Mouse (Mus musculus) liver (tissue): Measurements from ENCODE around the gene Smim22.
A peak's percentile ranks its signal among the peaks of the same experiment; 100 is the strongest.

Source experiments
- DNase-seq: peaks from one replicate; pipeline ENCODE4 v3.0.0-alpha.2; 2020; ENCODE audit warnings: mixed read lengths

Gene Smim22

DNA sequence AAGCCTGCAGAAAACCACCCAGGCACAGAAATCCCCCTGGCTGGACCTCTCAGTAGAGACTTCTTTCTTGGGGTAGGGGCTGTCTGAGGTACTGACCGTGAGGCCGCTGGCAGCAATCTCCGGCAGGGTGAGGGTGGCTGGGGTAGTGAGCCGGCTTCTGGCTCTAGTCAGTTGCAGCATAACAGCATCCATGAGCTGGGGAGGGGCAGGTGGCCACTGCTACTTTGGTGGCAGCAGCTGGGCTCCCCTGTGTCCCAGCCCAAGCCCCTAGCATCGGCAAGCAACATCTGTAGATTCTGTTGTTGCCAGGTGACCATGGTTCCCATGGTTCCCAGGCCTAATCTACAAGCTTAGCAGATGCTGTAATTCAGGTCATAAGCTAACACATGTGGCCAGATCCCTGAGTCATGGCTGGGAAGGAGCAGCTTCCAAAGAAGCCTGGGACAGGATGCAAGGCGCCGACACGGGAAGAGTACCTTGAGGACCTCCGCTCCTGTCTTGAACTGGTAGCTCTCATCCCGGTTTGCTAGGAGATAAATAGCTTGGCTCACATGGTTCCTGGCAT, 3.4 kb downstream of the Smim22 start:
- no peak for DNase-seq

- DNase-seq, result no peak
These were observed 4.2 kb downstream of the Smim22 start for GRCm38 (mm10) chr16:5011285-5011684.

- peak; percentile 45 for DNase-seq
These were observed 5.2 kb downstream of the Smim22 start for GRCm38 (mm10) chr16:5012036-5013005.

DNA sequence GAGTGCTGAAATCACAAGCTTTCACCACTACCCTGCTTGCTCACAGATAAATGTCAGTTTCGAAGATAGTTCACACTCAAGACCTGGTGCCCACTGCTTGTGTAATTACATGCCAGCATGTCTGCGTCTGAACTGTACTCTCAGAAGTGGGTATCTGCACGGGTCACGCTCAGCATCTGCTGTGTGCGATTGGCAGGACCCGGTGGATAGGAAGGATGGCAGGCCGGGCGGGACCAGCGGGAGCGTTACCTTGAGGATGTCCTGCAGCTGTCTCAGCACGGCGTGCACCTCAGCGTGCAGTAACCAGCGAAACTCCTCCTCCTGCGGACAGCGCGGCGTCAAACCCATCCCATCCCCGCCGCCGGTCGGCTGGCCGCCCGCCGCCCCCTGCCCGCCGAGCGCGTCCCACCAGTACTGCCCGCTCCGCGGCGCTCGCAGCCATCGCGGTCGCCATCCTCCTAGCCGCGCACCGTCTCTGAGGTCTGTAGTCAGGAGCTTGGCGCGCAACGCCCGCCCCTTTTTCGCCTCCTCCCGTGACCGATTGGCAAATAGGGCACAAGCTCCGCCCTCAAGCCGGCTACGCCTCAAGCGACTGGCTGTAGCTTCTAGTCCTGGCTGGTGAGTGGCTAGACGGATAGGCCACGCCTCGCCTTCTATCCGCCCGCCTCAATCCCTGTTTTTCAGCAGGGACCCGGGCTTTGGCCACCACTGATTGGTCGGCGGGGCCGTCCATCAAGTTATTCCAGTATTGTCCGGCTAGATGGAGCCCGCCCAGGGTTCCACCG, 6.2 kb downstream of the Smim22 start, which contains the start of gene Rogdi:
Rogdi (minus strand) TSS at position 500 of the 785 bp plus-strand sequence.
- DNase-seq, result peak; percentile 99

DNA sequence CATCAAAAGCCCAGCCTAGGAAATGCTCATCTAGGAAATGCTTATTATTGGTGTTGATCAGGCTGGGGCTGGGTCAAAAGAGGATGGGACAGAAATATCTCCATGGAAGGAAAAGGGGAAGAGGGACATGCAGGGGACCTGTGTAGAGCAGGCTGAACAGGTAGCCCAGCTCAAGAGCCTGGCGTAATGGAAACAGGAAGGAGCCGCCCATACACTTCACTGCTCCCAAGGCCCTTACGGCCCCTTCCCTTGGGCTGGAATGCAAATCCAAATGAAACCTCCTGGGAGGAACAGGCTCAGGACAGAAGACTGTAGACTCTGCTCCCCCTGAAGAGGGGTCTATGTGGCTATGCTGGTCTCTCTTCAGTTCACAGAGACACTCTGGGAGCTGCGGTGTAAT, 7.5 kb downstream of the Smim22 start:
- no peak for DNase-seq

DNA sequence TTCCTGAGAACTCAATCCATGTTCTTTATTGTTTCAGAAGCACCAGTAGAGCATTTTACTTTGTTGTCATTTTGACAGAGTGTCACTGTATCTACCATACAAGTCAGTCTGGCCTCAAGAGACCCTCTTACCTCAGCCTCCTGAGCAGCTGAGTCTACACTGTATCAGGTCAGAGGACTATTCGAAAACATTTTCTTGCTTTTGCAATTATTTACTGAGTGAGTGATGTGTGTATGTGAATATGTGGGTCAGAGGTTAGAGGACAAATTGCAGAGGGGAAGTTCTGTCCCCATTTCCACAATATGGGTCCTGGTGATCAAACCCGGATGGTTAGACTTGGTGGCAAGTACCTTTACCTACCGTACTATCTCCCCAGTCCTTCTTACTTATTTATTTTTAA, 16.9 kb downstream of the Smim22 start:
- DNase-seq, result no peak

DNA sequence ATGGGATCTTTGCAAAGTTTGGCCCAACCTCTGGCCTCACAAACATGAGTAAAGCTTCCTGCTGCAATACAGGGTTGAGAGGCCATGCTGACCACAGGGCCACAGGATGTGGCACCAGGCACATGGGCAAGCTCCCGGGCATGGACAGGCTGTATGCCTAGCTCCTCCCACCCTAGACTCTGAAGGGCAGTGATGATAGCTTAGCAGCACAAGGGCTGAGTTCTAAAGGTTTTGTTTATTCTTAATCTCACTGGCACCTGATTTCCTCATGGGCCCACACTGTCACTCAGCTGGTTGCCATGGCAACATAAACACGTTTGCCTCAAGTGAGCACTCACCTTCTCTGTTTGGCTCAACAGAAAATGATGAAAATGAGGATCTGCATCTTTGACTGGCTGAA, 22.8 kb downstream of the Smim22 start:
- DNase-seq, result no peak

DNA sequence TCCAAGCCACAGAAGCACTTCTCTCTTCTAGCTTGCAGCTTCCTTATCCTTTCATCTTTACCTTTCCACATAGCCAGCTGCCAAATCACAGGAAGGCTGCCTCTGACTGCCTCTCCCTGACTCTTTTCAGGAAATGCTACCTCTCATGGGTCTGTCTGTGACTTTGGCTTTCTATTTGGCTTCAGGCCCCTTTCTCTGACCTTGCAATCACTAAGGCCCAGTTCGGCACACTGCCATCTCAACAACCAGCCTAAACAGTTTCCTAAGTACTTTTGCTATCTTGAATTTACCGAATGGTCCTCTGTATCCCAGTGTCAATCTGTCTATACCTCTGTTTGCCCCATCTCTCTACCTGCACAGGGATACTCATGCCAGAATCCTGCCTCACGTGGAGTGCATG, 28.5 kb downstream of the Smim22 start:
- no peak for DNase-seq

DNA sequence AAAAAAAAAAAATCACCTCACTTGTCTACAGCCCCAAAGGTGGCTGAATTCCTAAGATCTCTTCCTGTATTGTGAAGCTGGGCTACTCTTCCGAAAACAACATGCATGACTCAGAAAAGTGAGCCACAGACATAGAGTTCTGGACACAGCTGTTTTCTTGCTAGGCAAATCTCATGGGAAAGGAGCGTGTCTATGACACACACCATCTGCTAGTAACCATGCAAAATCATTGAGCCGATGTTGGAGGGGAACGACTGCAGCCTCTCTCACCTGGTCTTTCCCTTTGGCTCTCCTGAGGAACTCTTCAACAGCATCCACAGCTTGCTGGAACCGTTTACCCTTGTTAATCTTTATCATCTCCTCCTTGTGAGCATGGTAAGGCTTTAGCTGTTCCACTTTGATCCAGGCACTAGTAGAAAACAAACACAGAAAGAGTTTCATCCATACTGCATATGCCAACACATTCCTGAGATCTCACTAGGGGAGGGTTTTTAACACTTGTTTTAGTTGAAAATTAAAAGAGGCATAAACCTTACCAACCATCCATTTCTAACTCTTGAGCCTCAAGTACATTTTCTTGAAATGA, 29.7 kb downstream of the Smim22 start:
- no peak for DNase-seq

GRCm38 (mm10) chr16:5045322-5045721, 38.2 kb downstream of the Smim22 start:
- no peak for DNase-seq

DNA sequence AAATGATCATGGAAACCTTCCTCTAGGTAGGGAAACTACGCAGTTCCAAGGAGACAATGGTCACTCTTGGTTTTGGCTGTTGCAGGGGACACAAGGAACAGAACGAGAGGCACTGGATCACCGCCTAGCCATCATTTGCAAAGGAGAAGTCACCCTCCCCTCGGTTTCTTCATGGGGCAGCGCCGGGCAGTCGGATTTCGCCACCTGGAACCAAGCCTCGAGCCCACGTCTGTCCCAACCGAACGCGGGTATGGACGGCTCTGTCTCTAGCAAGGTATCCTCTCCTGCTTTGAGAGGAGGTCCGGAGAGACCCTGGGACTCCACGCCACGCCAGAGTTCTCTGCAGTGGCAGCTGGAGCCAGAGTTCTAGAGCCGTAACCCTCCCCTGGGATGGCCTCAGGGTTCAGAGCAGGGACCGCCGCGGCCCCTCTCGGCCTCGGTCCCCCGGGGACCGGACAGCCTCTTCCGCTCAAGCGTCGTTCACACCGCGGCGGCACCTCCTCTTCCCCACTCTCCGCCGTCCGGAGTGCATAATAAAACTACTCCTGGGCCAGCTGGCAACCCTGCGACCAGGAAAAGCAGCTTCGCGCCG, 42.2 kb downstream of the Smim22 start:
- no peak for DNase-seq

DNA sequence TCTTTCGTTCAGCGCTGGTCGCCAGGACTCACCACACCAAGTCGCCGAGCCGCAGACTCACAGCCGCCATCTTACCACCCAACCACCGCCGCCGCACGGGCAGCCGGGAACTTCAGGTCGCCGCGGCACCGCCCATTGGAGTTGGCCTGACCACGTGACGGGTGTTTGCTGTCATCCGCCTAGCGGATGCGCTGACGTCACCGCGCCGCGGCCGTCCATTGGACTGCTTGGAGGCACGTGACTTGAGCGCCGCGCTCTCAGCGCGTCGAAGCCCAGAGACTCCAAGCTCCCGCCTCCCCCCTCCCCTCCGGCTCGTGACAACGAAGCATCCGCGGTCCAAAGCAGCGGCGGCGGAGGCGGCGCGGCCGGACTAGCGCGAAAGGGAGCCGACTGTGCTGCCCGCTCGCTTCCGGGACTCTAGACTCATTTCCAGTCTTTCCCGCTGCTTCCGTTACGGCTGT, 42.7 kb downstream of the Smim22 start, which contains the start of the genes Glyr1 and Ubn1:
Glyr1 (minus strand) TSS at position 90 of the 461 bp plus-strand sequence.
Ubn1 (plus strand) TSS at position 284 of the 461 bp plus-strand sequence.
- DNase-seq, result peak; percentile 99

DNA sequence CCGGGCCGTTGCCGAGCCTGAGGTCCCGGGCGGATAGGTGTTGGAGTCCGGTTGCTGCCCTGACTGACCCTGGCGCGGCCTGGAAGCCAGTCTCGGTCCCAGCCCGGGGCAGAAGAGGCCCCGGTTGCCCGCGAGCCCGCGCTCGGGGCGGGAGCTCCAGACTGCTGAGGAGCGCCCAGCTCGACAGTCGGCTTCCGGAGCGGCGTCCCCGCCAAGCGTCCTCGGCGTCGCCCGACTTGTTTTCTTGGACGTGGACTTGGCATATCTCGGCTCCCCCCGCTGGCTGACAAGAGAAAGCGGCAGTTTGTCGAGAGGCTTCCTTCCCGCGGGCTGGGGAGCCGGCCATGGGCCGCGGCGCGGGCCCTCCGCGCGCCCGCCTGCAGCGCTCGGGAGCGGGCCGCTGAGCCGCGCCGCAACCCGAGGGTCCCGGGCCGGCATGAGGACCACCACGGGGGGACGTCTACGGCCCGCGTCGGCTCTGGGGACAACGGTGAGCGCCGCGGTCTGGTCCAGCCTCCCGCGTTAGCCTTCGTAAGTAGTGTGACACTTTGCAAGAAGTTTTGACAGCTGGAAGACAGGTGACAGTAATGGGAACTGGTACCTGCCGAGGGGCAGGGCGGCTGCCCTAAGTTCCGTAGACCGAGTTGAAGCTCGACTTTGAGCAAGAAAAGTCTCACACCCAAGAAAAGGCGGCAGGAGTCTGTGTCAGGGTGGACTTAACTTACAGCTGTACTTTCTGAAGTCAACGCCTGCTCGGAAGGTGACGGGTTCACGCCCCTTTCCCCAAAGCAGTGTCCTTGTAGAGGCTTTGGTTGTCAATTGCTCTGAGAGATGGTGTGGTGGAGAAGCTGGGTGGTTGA, 43.4 kb downstream of the Smim22 start:
- DNase-seq, result peak; percentile 75
